In genomic region chr16:95209011-95209466, GRCm38 (mm10) we compare ENCODE assay signal across 8 mouse cellular contexts. TPM values are rescaled to one million over a fixed set of nuclear protein-coding genes. Genes with fewer than 3 reads are reported as not detected.
DNase-seq lines count a peak whose midpoint lies in the region; ATAC-seq and TF ChIP-seq lines count a peak whose summit lies in the region.

No protein-coding gene starts in this region.

- H3K4me3 ChIP-seq in left cerebral cortex, adult 2 months, result no peak overlapping the region

- TF ChIP-seq CTCF in left cerebral cortex, adult 2 months (IDR thresholded peaks at IDR 0.05), result peak; percentile 52

- peak; percentile 73 for ATAC-seq in common myeloid progenitor, adult 5-6 weeks (replicated peaks; ENCODE audit: low read depth, poor library complexity, severe bottlenecking)

- H3K27ac ChIP-seq in left cerebral cortex, adult 2 months, result no peak overlapping the region

- DNase-seq in left cerebral cortex, adult 2 months (ENCODE audit: extremely low spot score in 1 of 2, low spot score in 2 of 2), result no peak
- DNase-seq in left cerebral cortex, postnatal 14 days (ENCODE audit: low spot score in 2 of 2), result no peak
- DNase-seq in T-cell, adult 2 months (ENCODE audit: low spot score), result peak; percentile 23
- DNase-seq in kidney, postnatal 25 days, result peak; percentile 56 to 61
- DNase-seq in right cerebral cortex, postnatal 25 days, result no peak
- DNase-seq in frontal cortex, postnatal 14 days (ENCODE audit: low spot score in 2 of 2), result no peak
- no peak for DNase-seq in urinary bladder, postnatal 25 days (ENCODE audit: low spot score)

- intact Hi-C loops in left cerebral cortex, adult 2 months (cut with DNase I), result no loop called here
- intact Hi-C loops in left cerebral cortex, postnatal 14 days (cut with DNase I), result no loop called here

RNA-seq across cellular contexts. Expression of gene Kcnj15, which starts 48.3 kb away (rescaled TPM):
- total RNA-seq in left cerebral cortex, adult 2 months (2021), result not detected
- total RNA-seq in left cerebral cortex, postnatal 14 days (2021), result under 1 TPM; 0.13 to 0.31 TPM
- not detected in 2 replicates for total RNA-seq in common myeloid progenitor, adult 5-6 weeks (2017)

Comparison
In these comparisons a context has a peak if more than half of its experiments do, and no peak if none do; other contexts are left out.
1. DNase-seq: peak in T-cell, adult 2 months (single experiment) and kidney, postnatal 25 days (2 of 2); none in left cerebral cortex, adult 2 months (0 of 2), left cerebral cortex, postnatal 14 days (0 of 2), right cerebral cortex, postnatal 25 days (single experiment), frontal cortex, postnatal 14 days (0 of 2) and urinary bladder, postnatal 25 days (single experiment).